Mouse (Mus musculus) CD4-positive naive resting alpha-beta T cell, adult 57 days (primary cell): ENCODE measurements around the gene Mrpl41. TPM values are rescaled to one million over a fixed set of nuclear protein-coding genes. Genes with fewer than 3 reads are reported as not detected.

ENCODE experiments used
- total RNA-seq: library from RNA; stranded (reverse); gene quantifications from one replicate; pipeline ENCODE4 v1.2.4, GENCODE M21; 2023

Gene Mrpl41
- total RNA-seq: 25.7 TPM

GRCm38 (mm10) chr2:24974906-24975703 lies at the start of gene Mrpl41:
TSS of gene Mrpl41 (minus strand) at chr2:24975098.

GRCm38 (mm10) chr2:24975704-24976297 lies 903 bp upstream of the Mrpl41 start, which contains the start of gene Pnpla7:
TSS of gene Pnpla7 (plus strand) at chr2:24976033.

GRCm38 (mm10) chr2:24962304-24963000 lies 12.4 kb downstream of the Mrpl41 start, which contains the start of gene Dph7:
TSS of gene Dph7 (plus strand) at chr2:24962400.

DNA sequence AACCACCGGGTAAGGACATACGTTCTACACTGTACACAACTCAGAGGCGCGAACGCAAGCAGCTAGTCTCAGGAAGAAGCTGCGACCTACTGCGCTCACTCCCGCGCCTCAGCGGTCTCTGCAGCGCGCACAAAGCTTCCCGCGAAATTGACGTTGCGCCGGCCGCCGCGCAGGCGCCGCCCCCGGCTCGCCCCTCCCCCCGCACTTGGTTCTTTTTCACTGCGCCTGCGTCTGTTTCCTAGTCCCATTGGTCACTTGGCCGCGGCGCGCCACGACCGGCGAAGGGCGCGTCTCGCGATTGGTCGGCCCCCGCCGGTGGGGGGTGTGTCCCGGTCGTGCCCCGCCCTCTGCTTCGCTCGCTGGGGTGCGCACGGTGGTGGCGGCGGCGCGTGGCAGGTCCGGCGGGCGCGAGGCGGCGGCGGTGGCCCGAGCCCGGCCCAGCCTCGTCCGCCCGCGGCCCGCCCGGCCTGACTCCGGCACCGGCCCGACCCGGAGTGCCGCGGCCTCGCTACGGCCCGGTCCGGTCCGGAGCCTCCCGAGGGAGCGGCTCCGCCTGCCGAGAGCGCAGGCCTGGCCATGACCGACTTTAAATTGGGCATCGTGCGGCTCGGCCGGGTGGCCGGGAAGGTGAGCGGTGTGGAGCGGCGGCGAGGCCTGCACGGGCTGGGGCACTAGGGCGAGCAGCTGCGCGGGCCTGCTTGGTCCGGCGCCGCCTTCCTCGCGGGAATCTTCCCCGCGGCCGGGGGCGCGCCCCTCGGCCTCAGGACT lies 25.3 kb downstream of the Mrpl41 start, which contains the start of gene Zmynd19:
TSS of gene Zmynd19 (plus strand) at position 372 of the 768 bp plus-strand sequence.

GRCm38 (mm10) chr2:24935057-24935796 lies 39.7 kb downstream of the Mrpl41 start, which contains the start of gene Arrdc1:
TSS of gene Arrdc1 (minus strand) at chr2:24935252.

Other genes with a start within 250 kb of the Mrpl41 start
- gene Cacna1b, start 211.9 kb downstream of the Mrpl41 start, total RNA-seq: not detected
- gene Ehmt1, start 55.5 kb downstream of the Mrpl41 start, total RNA-seq: 136 TPM
- gene Arrdc1, start 39.8 kb downstream of the Mrpl41 start, total RNA-seq: 135 TPM
- 19.6 TPM for gene Zmynd19, start 25.3 kb downstream of the Mrpl41 start, total RNA-seq
- gene Dph7, start 12.7 kb downstream of the Mrpl41 start, total RNA-seq: 21.0 TPM
- gene Pnpla7, start 935 bp upstream of the Mrpl41 start, total RNA-seq: 177 TPM
- gene Nsmf, start 79.3 kb upstream of the Mrpl41 start, total RNA-seq: 22.3 TPM
- not detected for gene Entpd8, start 105.2 kb upstream of the Mrpl41 start, total RNA-seq
- gene Noxa1, start 120.1 kb upstream of the Mrpl41 start, total RNA-seq: not detected
- gene Nrarp, start 205.7 kb upstream of the Mrpl41 start, total RNA-seq: 5.2 TPM
- gene Tor4a, start 221.8 kb upstream of the Mrpl41 start, total RNA-seq: 23.0 TPM
- 63.7 TPM for gene Nelfb, start 236.4 kb upstream of the Mrpl41 start, total RNA-seq
- gene Stpg3, start 239.5 kb upstream of the Mrpl41 start, total RNA-seq: not detected
- gene Fam166a, start 243.6 kb upstream of the Mrpl41 start, total RNA-seq: not detected
- gene Tubb4b, start 249.6 kb upstream of the Mrpl41 start, total RNA-seq: 113 TPM